16 mouse cellular contexts compared by ENCODE assay signal in the genomic region with DNA sequence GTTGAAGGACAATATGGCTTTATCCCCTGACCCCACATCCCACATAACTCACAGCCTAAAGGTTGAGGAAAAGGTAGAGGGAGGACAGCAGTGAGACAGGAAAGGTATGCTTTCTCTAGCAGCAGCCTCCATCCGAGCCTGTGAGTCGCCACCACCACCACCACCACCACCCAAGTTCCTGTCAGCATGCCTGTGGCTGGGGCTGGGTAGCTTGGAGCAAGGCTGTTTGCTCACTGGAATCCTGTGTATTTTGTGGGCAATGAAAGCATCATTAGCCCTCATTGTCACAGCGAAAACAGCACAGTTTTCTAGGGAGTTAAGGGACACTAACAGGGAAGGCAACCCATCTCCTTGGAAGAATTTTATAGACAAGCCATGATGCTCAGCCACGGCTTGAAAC.
"Had no signal": no experiment of that assay in that cellular context is flagged by ENCODE, and none has a peak within 500 bp of the region (broad histone marks: within the 10 kb centered on the region; RNA-seq: fewer than 3 reads in every experiment).

No protein-coding gene starts in this region.

- H3K9me3 ChIP-seq: midbrain, embryonic 15.5 days; neural tube, embryonic 12.5 days; stomach, embryonic 15.5 days had no signal

- H3K9ac ChIP-seq: lung, embryonic 14.5 days; midbrain, embryonic 13.5 days; midbrain, embryonic 15.5 days; neural tube, embryonic 12.5 days; stomach, embryonic 15.5 days had no signal

- H3K27me3 ChIP-seq: megakaryocyte, embryonic 14.5 days; midbrain, embryonic 13.5 days; midbrain, embryonic 15.5 days; neural tube, embryonic 12.5 days; stomach, embryonic 15.5 days had no signal

- H3K36me3 ChIP-seq: midbrain, embryonic 13.5 days; midbrain, embryonic 15.5 days; neural tube, embryonic 12.5 days; stomach, embryonic 15.5 days had no signal

- H3K4me2 ChIP-seq: lung, embryonic 14.5 days; midbrain, embryonic 11.5 days; midbrain, embryonic 13.5 days; midbrain, embryonic 15.5 days; neural tube, embryonic 12.5 days; stomach, embryonic 15.5 days had no signal

- H3K4me3 ChIP-seq: megakaryocyte, embryonic 14.5 days; midbrain, embryonic 13.5 days; midbrain, embryonic 15.5 days; neural tube, embryonic 12.5 days; stomach, embryonic 15.5 days had no signal

- DNase-seq: lung, adult 18-20 months; lung, embryonic 14.5 days; lung, postnatal 10 days; lung, postnatal 36 days; right cerebral cortex, postnatal 14 days; thymus, adult 2 months; thymus, postnatal 25 days; thymus, postnatal 4 days had no signal

- ATAC-seq: midbrain, embryonic 13.5 days; midbrain, embryonic 15.5 days had no signal

- H3K4me1 ChIP-seq: megakaryocyte, embryonic 14.5 days; midbrain, embryonic 13.5 days; midbrain, embryonic 15.5 days; neural tube, embryonic 12.5 days; stomach, embryonic 15.5 days had no signal

- H3K27ac ChIP-seq: macrophage; midbrain, embryonic 13.5 days; midbrain, embryonic 15.5 days; neural tube, embryonic 12.5 days; stomach, embryonic 15.5 days; stomach, postnatal 0 days had no signal
